Mouse (Mus musculus): ENCODE results near the gene Zfand6.

Gene Zfand6

GRCm38 (mm10) chr7:84651987-84652321 lies 37.8 kb downstream of the Zfand6 start:
- in situ Hi-C loops (cut with MboI, MseI), result no loop called here

DNA sequence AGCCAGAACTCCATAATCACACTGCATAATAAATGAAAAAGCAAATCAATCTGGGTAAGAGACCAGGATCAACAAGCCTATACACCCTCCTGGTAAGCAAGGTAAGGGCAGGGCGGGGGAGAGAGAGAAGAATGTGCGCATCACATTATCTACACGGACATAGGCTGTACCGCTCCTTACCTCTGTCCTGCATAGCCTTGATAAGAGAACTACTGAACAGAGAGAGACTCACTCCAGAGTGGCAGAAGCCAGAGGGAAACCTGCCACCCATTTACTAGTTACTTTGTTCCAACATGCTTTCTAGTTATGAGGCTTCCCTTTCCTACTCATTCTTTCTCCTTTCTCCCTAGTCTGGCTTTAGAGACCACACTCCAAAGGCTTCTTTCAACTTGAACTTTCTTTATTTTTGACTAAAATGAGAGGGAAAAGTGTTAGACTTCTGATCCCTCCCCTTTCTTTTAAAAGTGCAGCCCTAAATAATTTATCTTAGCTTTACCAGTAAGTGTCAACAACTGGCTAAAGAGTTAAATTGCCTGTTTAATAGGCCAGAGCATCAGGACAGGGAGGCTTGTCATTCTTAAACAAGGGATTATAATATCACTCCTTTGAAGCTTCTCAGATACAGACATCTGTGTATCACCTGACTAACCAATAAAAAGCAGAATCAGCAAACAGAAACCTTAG lies 38.3 kb downstream of the Zfand6 start:
- in situ Hi-C loops (cut with MboI, MseI), result no loop called here

GRCm38 (mm10) chr7:84649016-84649415 lies 40.7 kb downstream of the Zfand6 start:
- in situ Hi-C loops (cut with MboI, MseI), result no loop called here

GRCm38 (mm10) chr7:84646256-84646655 lies 43.5 kb downstream of the Zfand6 start:
- in situ Hi-C loops (cut with MboI, MseI), result no loop called here

DNA sequence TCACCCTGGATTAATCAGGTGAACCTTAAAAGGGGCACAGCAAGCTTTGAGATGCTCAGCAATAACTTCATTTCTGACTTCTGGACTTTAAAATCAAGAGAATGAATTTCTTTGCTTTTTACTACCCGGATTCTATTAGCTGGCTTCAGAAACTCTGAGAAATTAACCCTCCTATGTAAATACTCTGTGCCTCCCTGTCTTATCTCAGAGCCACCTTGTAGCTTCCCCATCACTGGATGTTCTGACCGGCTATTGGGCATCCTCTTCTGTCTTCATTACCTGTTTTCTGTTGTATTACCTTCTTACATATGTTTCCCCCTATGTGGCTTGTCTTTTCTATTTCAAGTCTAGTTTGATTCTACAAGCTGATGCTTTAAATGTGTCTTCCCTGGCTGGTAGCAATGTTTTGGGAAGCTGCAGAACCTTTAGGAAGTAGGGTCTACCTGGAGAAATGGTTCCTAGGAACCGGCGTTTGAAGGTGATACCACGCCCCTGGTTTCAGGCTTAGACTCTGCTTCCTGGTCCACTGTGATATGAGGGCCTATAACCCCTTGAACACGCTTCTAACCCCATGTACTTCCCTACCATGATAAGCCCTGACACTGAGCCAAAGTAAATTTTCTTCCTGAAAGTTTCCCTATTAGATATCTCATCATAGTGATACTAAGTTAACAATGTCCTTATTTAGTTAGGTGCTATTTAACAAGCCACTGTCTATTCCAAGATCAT lies 46.3 kb downstream of the Zfand6 start:
- in situ Hi-C loops (cut with MboI, MseI), result no loop called here

DNA sequence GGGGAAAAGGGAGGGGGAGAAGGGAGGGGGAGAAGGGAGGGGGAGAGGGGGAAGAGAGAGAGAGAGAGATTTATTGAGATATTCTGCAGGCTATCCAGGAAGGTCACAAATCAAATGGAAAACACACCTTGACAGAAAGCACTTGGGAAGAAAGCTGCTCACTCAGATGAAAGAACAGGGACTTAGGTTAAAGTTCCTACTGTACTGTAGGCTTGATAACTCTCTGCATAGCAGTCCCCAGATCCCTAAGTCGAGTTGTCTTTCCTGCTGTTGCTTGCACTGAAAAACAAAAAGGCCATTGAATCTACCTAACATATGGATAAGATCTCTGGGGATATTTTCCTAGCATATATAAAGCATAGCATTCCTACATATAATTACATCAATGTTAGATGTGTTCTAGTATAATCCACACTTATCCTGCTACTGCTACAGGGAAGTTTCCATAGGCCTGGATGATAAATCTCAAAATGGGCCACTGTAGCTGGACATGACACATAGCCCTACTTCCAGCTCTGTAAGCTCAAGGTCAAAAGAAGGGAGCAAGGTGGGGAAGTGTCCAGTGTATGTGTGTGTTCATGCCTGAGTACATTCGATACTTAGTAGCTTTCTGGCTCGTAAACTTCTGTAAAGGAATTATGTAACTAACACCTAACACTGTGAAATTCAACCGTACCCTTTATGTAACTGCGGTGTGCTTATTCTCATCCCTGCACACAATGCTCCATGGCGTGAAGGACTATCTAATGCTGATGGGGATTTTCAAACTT lies 47.4 kb downstream of the Zfand6 start:
- in situ Hi-C loops (cut with MboI, MseI), result no loop called here

- in situ Hi-C loops (cut with MboI, MseI), result no loop called here
Measured at GRCm38 (mm10) chr7:84636939-84637338, 52.8 kb downstream of the Zfand6 start.

GRCm38 (mm10) chr7:84631878-84632277 lies 57.9 kb downstream of the Zfand6 start:
- in situ Hi-C loops (cut with MboI, MseI), result no loop called here

- in situ Hi-C loops (cut with MboI, MseI), result no loop called here
Measured at GRCm38 (mm10) chr7:84623718-84624117, 66.0 kb downstream of the Zfand6 start.

DNA sequence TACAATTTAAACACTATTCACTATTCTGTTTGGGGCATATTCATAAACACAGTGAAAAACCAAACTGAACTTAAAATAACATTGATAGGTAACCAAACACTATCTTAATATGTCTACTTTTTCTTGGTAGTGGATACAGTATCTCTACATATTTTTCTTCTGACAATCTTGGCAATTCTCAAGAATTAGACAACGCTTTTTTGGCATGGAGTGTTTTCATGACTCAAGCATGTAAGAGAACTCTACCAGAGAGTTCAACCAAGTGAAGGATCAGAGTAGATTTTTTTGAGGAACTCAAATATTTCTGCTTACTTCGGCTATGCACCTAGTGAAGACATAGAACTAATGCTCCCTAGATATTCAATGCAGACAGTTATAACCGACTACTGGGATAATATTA lies 68.8 kb downstream of the Zfand6 start:
- in situ Hi-C loops (cut with MboI, MseI), result no loop called here

DNA sequence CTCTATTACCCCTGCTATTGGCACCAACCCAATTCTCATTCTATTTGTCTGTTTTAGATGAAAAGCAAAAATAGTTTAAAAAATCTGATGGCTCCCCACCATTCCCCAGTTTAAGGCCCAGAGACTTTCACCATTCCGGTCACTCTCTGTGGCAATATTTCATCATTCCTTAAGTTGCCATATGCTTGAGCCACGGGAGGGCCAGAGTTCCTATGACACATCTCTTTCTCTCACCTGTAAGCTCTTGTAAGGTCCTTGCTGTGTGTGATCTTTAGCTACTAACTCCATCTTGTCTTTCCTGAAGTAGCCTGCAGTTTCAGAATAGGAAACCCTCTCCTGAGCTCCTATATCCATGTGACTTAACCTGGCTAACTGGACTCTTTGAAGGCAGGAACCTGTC lies 70.8 kb downstream of the Zfand6 start:
- in situ Hi-C loops (cut with MboI, MseI), result no loop called here

DNA sequence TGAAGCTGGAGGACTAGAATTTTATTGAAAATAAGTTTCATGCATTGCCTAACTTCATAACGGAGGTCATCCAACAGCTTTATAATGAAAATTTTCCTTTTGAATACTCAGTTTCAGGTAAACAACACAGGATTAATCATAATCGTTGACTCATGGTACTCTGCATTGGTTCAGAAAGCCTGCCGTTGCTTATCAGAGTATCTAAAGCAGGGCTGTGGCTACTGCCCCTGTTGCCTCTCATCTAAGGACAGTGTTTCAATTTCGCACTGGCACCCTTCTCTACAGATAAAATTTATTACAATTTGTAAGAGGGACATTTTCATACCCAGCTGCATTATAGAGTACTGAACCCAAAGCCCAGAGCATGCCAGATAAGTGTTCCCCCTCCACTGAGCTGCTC lies 77.3 kb downstream of the Zfand6 start:
- in situ Hi-C loops (cut with MboI, MseI), result no loop called here

- in situ Hi-C loops (cut with MboI, MseI), result no loop called here
Measured at GRCm38 (mm10) chr7:84611609-84612008, 78.2 kb downstream of the Zfand6 start.

- in situ Hi-C loops (cut with MboI, MseI), result no loop called here
Measured at GRCm38 (mm10) chr7:84606293-84606749, 83.4 kb downstream of the Zfand6 start, which contains the start of gene Fah. Fah (minus strand) TSS chr7:84606722.

- in situ Hi-C loops (cut with MboI, MseI), result no loop called here
Measured at GRCm38 (mm10) chr7:84605704-84606292, 84.0 kb downstream of the Zfand6 start.

GRCm38 (mm10) chr7:84605033-84605687 lies 84.6 kb downstream of the Zfand6 start:
- in situ Hi-C loops (cut with MboI, MseI), result no loop called here

GRCm38 (mm10) chr7:84604501-84604900 lies 85.3 kb downstream of the Zfand6 start:
- in situ Hi-C loops (cut with MboI, MseI), result no loop called here

- in situ Hi-C loops (cut with MboI, MseI), result no loop called here
Measured at GRCm38 (mm10) chr7:84601331-84601730, 88.4 kb downstream of the Zfand6 start.

- in situ Hi-C loops (cut with MboI, MseI), result no loop called here
Measured at GRCm38 (mm10) chr7:84600631-84601030, 89.1 kb downstream of the Zfand6 start.

DNA sequence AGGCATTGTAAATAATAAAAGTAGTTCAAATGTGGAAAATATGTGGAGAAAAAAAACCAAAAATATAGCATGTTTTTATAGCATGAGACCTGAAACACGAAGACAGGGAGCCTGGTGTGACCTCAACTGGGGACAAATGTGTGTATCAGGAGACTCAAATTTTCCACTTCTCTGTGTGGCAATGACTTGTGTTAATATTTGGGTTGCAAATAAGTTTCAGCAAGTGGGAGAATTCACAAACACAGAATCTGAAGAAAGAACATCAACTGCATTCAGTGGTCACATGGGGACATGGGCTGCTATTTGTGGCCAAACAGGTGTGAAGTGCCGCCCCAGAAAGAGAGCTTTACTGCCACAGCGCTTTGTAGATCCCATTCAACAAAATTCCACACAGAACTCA lies 93.1 kb downstream of the Zfand6 start:
- in situ Hi-C loops (cut with MboI, MseI), result loop anchor here (10.0 kb wide), 1 partner anchor 148 kb away; no protein-coding TSS in a partner anchor

DNA sequence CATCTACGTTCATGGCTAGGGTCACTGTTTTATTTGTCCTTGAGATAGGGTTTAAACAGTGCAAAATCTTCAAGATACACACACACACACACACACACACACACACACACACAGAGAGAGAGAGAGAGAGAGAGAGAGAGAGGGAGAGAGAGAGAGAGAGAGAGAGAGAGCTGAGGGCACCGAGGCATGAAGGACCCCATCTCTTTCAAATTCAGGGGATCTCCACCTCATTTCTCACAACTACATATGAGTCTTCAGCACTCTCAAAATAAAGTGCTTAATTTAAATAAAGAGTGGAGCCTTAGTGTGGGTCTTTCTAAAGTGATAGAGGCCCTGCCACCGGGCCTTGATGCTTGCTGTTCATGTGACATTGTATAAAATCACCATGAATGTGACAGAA lies 93.8 kb downstream of the Zfand6 start:
- in situ Hi-C loops (cut with MboI, MseI), result loop anchor here (10.0 kb wide), 1 partner anchor 149 kb away; no protein-coding TSS in a partner anchor
